Mouse (Mus musculus) intestine, embryonic 16.5 days (tissue): Measurements from ENCODE around the gene BC030499. TPM values are rescaled to one million over a fixed set of nuclear protein-coding genes. Genes with fewer than 3 reads are reported as not detected.

Experiments
- ATAC-seq: fragments of 200-750 bp; cut with Nextera tagmentation; 2 replicates; pipeline ENCODE4 v1.8.0; 2017; ENCODE audit warnings: moderate TSS enrichment, moderate library complexity
- H3K27ac ChIP-seq: fragments of 300-500 bp; sonication (generic); 2 replicates; pipeline ENCODE4 v1.5.1; 2014; ENCODE audit warnings: mild to moderate bottlenecking, low read length
- H3K27me3 ChIP-seq: fragments of 300-500 bp; sonication (generic); replicated peaks from 2 replicates; pipeline ENCODE4 v1.6.1; 2014; ENCODE audit warnings: low read length, control low read depth, mixed read lengths; ENCODE audit not compliant: control insufficient read depth, insufficient read depth
- H3K36me3 ChIP-seq: fragments of 300-500 bp; sonication (generic); 2 replicates; pipeline ENCODE4 v1.6.1; 2014; ENCODE audit warnings: low read length, control low read depth; ENCODE audit not compliant: control insufficient read depth, insufficient read depth
- H3K4me1 ChIP-seq: fragments of 300-500 bp; sonication (generic); 2 replicates; pipeline ENCODE4 v1.6.1; 2014; ENCODE audit warnings: low read length, control low read depth, mixed read lengths; ENCODE audit not compliant: control insufficient read depth, insufficient read depth
- H3K4me2 ChIP-seq: fragments of 300-500 bp; sonication (generic); 2 replicates; pipeline ENCODE4 v1.6.1; 2014; ENCODE audit warnings: low read depth, low read length, control low read depth
- H3K4me3 ChIP-seq: fragments of 300-500 bp; sonication (generic); 2 replicates; pipeline ENCODE4 v1.5.1; 2014; ENCODE audit warnings: mild to moderate bottlenecking, low read length
- H3K9ac ChIP-seq: fragments of 300-500 bp; sonication (generic); 2 replicates; pipeline ENCODE4 v1.6.1; 2014; ENCODE audit warnings: low read depth, low read length
- H3K9me3 ChIP-seq: fragments of 300-500 bp; sonication (generic); 2 replicates; pipeline ENCODE4 v1.6.1; 2016; ENCODE audit warnings: low read length, control low read depth; ENCODE audit not compliant: control insufficient read depth
- WGBS: fragments of 180-500 bp; shearing (Covaris S2); extraction: QIAGEN DNeasy Blood & Tissue Kit; methylation state at CpG from one replicate; pipeline ENCODE4 v1.1.7; 2014; 5-methylcytosine and 5-hydroxymethylcytosine counted together
- polyA plus RNA-seq: library from polyadenylated mRNA; unstranded; fragments of >200 nt; fragmentation: Nextera tagmentation; extraction: Ambion mirVana; gene quantifications from 2 replicates; pipeline ENCODE4 v1.2.1, GENCODE M21; 2015

Gene BC030499
- polyA plus RNA-seq, 1 experiment from 2014 or later: 0.32 TPM

DNA sequence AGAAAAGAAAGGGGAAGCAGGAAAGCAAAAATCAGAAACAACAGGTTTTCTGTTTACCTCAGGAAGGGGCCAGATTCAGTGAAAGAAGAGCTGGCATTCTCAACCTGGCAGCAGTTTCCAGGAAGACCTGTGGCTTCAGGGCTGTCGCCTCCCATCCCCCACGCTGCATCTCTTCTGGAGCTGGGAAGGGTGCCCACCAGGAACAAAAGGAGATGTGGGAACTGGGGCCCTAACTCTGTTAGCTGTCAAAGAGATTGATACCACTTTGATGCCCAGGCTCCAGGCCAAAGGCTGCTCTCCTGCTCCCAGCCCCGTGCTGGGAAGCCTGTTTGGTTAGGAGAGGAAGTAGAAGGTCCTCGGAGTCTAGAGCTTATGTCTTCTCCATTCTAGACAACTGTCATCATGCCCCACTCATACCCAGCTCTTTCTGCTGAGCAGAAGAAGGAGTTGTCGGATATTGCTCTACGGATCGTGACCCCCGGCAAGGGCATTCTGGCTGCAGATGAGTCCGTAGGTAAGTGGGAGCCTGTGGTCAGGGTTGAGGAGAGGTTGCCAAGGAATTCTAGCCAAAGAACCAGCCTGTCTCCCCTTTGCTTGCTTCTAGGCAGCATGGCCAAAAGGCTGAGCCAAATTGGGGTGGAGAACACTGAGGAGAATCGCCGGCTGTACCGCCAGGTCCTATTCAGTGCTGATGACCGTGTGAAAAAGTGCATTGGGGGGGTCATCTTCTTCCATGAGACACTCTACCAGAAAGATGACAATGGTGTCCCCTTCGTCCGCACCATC lies 33.6 kb downstream of the BC030499 start:
- Histone ChIP-seq H3K4me2 (no peak overlapping the region), H3K27me3 (no peaks in the 10 kb centered on the region), H3K36me3 (no peaks in the 10 kb centered on the region), H3K27ac (no peak overlapping the region), H3K9me3 (no peaks in the 10 kb centered on the region), H3K4me1 (peaks cover 11% of the 10 kb centered on the region), H3K9ac (no peak overlapping the region), H3K4me3 (no peak overlapping the region)
- 86% methylated on average over 15 of the region's 15 CpGs for WGBS
- ATAC-seq: no peak

DNA sequence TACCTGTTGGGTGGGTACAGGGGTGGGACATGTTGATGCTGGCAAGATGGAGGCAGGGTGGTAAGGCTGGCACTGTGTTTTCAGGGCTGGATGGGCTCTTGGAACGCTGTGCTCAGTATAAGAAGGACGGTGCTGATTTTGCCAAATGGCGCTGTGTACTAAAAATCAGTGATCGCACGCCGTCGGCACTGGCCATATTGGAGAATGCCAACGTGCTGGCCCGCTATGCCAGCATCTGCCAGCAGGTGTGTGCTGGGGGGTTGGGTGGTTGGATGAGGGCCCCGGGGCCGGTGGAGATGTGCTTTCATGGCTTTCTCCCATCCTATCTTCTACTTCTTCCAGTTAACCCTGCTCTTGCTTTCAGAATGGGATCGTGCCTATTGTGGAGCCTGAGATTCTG lies 34.3 kb downstream of the BC030499 start:
- H3K9me3 ChIP-seq: no peaks in the 10 kb centered on the region
- H3K4me2 ChIP-seq: no peak overlapping the region
- H3K27me3 ChIP-seq: no peaks in the 10 kb centered on the region
- WGBS: 92% methylated on average over 12 of the region's 12 CpGs
- H3K9ac ChIP-seq: no peak overlapping the region
- H3K4me3 ChIP-seq: no peak overlapping the region
- H3K4me1 ChIP-seq: peaks cover 14% of the 10 kb centered on the region
- no peak for ATAC-seq
- no peak overlapping the region for H3K27ac ChIP-seq
- no peaks in the 10 kb centered on the region for H3K36me3 ChIP-seq

- 90% methylated on average over 4 of the region's 4 CpGs for WGBS
- H3K9me3 ChIP-seq: no peaks in the 10 kb centered on the region
- H3K27ac ChIP-seq: no peak overlapping the region
- no peak overlapping the region for H3K4me3 ChIP-seq
- H3K9ac ChIP-seq: no peak overlapping the region
- peaks cover 14% of the 10 kb centered on the region for H3K4me1 ChIP-seq
- H3K36me3 ChIP-seq: no peaks in the 10 kb centered on the region
- no peaks in the 10 kb centered on the region for H3K27me3 ChIP-seq
- H3K4me2 ChIP-seq: no peak overlapping the region
- no peak for ATAC-seq
These were observed 36.6 kb downstream of the BC030499 start for GRCm38 (mm10) chr11:78327215-78327614.

DNA sequence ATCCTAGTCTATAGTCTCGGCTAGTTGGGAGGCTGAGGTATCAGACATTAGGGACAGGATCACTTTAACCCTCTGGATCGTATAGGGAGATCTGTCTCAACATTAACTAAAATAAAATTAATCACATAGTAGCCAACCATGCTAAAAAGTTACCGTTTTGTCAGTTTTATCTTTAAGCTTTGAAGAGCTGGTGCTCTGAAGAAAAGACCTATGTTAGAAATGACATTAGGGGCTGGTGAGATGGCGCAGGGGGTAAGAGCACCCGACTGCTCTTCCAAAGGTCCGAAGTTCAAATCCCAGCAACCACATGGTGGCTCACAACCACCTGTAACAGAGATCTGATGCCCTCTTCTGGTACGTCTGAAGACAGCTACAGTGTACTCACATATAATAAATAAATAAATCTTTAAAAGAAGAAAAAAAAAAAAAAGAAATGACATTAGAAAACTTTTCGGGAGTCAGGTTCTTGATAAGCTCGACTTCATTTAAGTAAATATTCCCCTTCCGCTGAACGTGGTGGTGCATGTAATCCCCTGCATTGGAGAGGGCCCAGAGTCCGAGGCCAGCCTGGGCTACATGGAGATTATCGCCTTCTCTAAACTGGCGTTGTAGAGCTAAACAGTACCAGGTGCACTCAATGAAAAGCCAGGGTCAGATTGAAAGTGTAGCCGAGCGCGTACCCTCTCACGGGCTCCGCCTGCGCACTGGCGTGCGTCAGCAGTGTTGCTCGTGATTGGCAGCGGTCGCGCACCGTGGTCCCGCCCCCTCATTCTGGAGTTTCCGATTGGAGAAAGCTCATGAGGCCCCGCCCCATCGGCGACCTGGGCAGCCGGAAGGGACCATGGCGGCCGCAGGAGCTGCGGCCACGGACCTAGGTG lies 37.2 kb downstream of the BC030499 start, which contains the start of gene Pigs:
Gene Pigs, plus strand, starts transcription at position 782 of the 878 bp plus-strand sequence.
- H3K27ac ChIP-seq: peak within 1 kb of the TSS; percentile 69
- 11% methylated on average over 37 of the region's 37 CpGs for WGBS

DNA sequence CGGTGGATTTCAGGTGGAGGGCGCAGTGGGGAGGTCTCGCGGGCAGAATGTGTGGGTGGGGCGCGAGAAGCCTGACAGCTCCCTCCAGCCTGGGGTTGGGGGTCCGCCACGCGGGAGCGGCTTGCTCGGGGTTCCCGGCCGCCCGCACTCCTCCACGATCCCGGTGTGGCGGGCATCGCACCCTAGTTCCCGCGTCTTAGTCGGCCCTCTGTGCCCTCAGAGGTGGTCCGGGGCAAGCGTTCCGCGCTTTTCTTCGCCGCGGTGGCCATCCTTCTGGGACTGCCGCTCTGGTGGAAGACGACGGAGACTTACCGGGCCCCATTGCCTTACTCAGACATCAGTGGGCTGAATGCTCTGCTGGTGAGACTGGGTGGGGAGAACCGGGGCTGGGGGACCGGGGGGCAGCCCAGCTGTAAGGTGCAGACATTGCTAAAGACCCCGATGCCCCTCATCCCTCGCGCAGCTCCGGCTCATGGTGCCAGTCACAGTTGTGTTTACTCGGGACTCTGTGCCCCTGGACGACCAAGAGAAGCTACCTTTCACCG lies 37.9 kb downstream of the BC030499 start:
- Histone ChIP-seq H3K27ac (no peak overlapping the region), H3K4me1 (peaks cover 6% of the 10 kb centered on the region), H3K27me3 (no peaks in the 10 kb centered on the region), H3K9me3 (no peaks in the 10 kb centered on the region), H3K4me3 (peak overlapping the region; percentile 86), H3K36me3 (no peaks in the 10 kb centered on the region), H3K9ac (peak overlapping the region; percentile 87), H3K4me2 (peak overlapping the region; percentile 83)
- peak; percentile 69 for ATAC-seq
- 1% methylated on average over 40 of the region's 41 CpGs for WGBS

More for the DNA sequence above, 37.2 kb downstream of the BC030499 start, which contains the start of gene Pigs:
- Histone ChIP-seq H3K9ac (peak within 1 kb of the TSS; percentile 87), H3K36me3 (no peaks in the 10 kb centered on the region), H3K27me3 (no peaks in the 10 kb centered on the region), H3K4me2 (peak within 1 kb of the TSS; percentile 83), H3K4me3 (peak within 1 kb of the TSS; percentile 86), H3K4me1 (peaks cover 12% of the 10 kb centered on the region), H3K9me3 (no peaks in the 10 kb centered on the region)
- ATAC-seq: peak; percentile 98

DNA sequence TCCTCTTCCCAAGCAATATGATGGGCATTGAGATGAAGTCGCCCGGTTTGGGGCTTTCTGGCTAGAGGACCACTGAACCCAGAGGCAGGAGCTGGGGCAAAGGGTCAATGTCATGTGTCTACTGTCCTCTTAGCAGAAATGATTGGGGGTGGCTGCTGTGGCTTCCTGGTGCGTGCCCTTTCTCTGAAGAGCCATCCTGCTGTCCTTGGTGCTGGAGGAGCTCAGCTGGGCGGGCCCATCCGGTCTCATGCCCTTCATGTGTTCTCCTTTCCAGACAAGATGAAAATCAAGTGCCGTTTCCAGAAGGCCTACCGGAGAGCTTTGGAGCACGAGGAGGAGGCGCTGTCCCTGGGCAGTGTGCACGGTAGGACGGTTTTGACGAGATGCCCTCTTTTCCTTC lies 42.0 kb downstream of the BC030499 start:
- no peak overlapping the region for H3K9ac ChIP-seq
- no peaks in the 10 kb centered on the region for H3K9me3 ChIP-seq
- WGBS: 95% methylated on average over 12 of the region's 12 CpGs
- no peak for ATAC-seq
- H3K27ac ChIP-seq: no peak overlapping the region
- no peak overlapping the region for H3K4me3 ChIP-seq
- no peaks in the 10 kb centered on the region for H3K27me3 ChIP-seq
- no peaks in the 10 kb centered on the region; the same call in 1 of the 2 replicates for H3K36me3 ChIP-seq
- H3K4me2 ChIP-seq: no peak overlapping the region
- peaks cover 6% of the 10 kb centered on the region for H3K4me1 ChIP-seq

DNA sequence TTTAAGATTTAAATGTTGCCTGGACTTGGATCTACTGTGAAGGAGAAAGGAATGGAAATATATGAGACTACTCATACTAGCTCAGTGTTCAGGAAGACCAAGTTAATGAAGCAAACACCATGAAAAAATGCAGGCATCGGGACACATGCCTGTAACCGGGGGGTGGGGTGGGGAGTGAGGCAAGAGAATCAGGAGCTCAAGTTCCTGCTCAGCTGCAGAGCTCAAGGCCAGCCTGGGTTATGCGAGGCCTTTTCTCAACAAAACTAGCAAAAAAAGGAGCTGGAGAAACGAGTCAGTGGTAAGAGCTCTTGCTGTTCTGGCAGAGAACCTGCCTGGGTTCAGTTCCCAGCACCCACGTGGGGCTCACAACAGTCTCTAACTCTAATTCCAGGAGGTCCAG lies 43.4 kb downstream of the BC030499 start:
- Histone ChIP-seq H3K9ac (no peak overlapping the region), H3K4me2 (no peak overlapping the region), H3K4me3 (no peak overlapping the region), H3K27me3 (no peaks in the 10 kb centered on the region), H3K4me1 (peaks cover 4% of the 10 kb centered on the region), H3K36me3 (no peaks in the 10 kb centered on the region; the same call in 1 of the 2 replicates), H3K27ac (no peak overlapping the region), H3K9me3 (no peaks in the 10 kb centered on the region)
- 88% methylated on average over 5 of the region's 5 CpGs for WGBS
- ATAC-seq: no peak

- no peak for ATAC-seq
- Histone ChIP-seq H3K4me2 (no peak overlapping the region), H3K4me1 (no peaks in the 10 kb centered on the region), H3K9me3 (no peaks in the 10 kb centered on the region), H3K27me3 (no peaks in the 10 kb centered on the region), H3K27ac (no peak overlapping the region), H3K9ac (no peak overlapping the region), H3K4me3 (no peak overlapping the region), H3K36me3 (peaks cover 2% of the 10 kb centered on the region; the same call in 1 of the 2 replicates)
- 87% methylated on average over 8 of the region's 8 CpGs for WGBS
These were observed 46.4 kb downstream of the BC030499 start for GRCm38 (mm10) chr11:78337040-78337439.

GRCm38 (mm10) chr11:78341702-78342101 lies 51.1 kb downstream of the BC030499 start:
- H3K4me1 ChIP-seq: peaks cover 31% of the 10 kb centered on the region
- 81% methylated on average over 12 of the region's 12 CpGs for WGBS
- no peaks in the 10 kb centered on the region for H3K27me3 ChIP-seq
- no peak overlapping the region for H3K27ac ChIP-seq
- H3K4me3 ChIP-seq: no peak overlapping the region
- no peak overlapping the region for H3K4me2 ChIP-seq
- H3K9me3 ChIP-seq: no peaks in the 10 kb centered on the region
- H3K36me3 ChIP-seq: 0 out of 2 replicates have a peak, but pooled peaks cover 2% of the 10 kb centered on the region
- H3K9ac ChIP-seq: no peak overlapping the region
- no peak for ATAC-seq
